Mouse (Mus musculus) inflammation-experienced regulatory T-cells, adult 6 months (primary cell): ENCODE data around the gene Btg2. TPM values are rescaled to one million over a fixed set of nuclear protein-coding genes. Genes with fewer than 3 reads are reported as not detected.

Experiments used
- ATAC-seq: one replicate; pipeline ENCODE4 v1.8.0; 2017
- polyA plus RNA-seq, 3 experiments: library from polyadenylated mRNA; unstranded; fragments of 100-300 nt; shearing (Covaris generic); gene quantifications; one replicate each; pipeline ENCODE4 v1.2.1; 2017

Gene Btg2
- polyA plus RNA-seq, 3 experiments from 2014 or later: 168 to 251 (median 221) TPM

- no peak for ATAC-seq
Measured at GRCm38 (mm10) chr1:134057736-134058135, 21.2 kb downstream of the Btg2 start.

DNA sequence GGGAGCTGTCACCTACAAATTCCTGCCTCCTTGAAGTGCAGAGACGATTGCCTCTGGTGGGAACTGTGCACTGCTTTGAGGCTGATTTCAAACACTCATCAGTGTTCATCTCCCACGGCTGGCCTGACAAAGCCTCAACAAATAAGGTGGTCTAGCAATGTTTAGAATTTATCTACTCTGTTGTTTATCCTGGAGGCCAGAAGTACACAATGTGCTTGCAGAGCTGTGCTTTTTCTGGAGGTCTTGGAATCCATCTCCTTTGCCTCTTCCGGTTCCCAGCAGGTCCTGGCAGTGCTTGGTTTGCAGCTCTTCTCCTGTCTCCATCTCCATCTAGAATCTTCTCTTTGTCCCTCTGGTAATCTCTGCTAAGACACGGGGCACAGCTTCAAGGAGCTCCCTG is 22.6 kb downstream of the Btg2 start:
- no peak for ATAC-seq

GRCm38 (mm10) chr1:134055666-134056245 is 23.2 kb downstream of the Btg2 start:
- no peak for ATAC-seq

GRCm38 (mm10) chr1:134055058-134055457 is 23.9 kb downstream of the Btg2 start:
- no peak for ATAC-seq

- peak; percentile 89 for ATAC-seq
Measured at GRCm38 (mm10) chr1:134053207-134053606, 25.7 kb downstream of the Btg2 start.

DNA sequence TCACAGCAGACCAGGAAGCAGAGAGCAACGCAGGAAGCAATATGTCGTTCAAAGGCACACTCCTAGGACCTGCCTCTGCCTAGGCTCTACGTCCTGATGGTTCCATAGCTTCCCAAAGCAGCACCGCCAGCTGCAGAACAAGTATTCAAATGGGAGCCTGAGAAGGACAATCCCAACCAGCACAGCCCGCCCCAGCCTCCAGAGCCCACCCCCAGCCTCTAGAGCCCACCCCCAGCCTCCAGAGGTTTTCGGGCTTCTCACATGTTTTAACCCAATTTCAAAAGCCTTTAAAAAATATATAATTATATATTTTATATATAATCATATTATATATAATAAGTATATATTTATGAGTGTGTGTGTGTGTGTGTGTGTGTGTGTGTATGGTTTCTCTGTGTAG is 29.4 kb downstream of the Btg2 start:
- no peak for ATAC-seq

DNA sequence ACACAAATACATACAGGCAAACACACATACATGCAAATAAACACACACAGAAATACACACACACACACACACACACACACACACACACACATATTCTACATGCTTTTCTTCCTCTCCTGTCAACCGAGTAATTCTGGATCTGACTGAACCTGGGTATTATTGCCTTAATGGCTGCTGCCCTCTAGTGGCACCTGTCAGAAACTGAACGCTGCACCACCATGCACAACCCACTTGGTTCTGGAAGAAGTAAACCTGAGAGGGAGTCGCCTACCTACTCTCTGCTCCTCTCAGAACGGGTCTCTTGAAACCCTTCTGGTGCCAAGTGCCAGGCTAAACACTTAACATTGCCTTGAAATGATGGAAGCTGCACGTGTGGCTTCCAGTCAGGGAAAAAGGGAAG is 30.2 kb downstream of the Btg2 start:
- peak; percentile 63 for ATAC-seq

- ATAC-seq: no peak
Measured at GRCm38 (mm10) chr1:134047431-134047830, 31.5 kb downstream of the Btg2 start.

DNA sequence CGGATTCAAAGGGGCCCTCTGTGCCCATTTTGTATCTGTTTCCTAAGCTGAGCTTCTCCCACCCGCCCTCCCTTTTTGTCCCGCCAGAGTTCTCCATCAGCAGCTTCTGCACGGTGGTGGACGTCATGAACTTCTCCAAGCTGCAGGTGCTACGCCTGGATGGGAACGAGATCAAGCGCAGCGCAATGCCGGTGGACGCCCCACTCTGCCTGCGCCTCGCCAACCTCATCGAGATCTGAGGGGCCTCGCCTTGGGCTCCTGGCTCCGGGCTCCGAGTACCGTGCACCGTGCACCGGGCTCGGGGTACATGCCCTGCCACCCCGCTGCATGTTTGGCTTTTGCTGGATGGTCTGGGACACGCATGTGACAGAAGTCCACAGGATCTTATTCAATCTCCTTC is 32.5 kb downstream of the Btg2 start:
- ATAC-seq: no peak

- ATAC-seq: no peak
Measured at GRCm38 (mm10) chr1:134045971-134046370, 32.9 kb downstream of the Btg2 start.

DNA sequence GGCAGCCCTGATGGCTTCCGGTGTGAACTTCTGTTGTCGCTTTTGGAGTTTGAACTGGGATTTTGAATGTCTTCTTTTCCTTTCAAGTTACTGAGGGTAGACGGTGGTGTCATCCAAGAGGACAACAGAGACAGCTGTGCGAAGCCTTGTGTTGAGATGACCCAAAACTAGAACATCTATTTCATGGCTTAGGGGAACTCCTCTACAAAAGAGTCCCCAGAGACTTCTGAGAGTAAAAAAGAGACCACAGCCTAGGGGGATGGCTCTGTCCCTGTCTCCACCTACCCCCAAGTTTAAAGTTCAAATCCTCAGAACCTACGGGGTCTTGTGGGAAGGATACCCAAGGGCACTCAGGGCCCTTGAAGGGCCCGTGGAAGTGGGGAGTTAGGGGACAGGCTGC is 34.1 kb downstream of the Btg2 start:
- no peak for ATAC-seq

GRCm38 (mm10) chr1:134042341-134042740 is 36.6 kb downstream of the Btg2 start:
- ATAC-seq: no peak

GRCm38 (mm10) chr1:134041900-134042299 is 37.0 kb downstream of the Btg2 start:
- ATAC-seq: no peak

DNA sequence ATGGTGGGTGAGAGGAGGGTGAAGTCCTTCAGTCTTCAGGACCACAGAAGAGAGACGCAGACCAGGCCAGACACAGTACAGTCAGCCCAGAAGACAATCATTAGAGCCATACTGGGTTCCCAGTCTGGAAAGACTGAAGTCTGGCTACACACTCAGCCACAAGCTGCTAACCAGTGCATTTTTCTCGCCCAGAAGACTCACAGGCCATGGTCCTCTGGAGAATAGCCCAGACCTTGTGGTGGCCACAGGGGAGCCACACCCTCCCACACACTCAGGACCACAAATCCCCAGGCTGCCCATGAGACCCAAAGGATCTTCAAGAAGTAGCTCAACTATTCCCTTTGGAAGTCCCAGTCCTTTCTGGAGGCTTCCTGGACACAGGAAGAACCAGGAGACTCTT is 39.6 kb downstream of the Btg2 start:
- no peak for ATAC-seq

GRCm38 (mm10) chr1:134038336-134038735 is 40.6 kb downstream of the Btg2 start:
- ATAC-seq: no peak

DNA sequence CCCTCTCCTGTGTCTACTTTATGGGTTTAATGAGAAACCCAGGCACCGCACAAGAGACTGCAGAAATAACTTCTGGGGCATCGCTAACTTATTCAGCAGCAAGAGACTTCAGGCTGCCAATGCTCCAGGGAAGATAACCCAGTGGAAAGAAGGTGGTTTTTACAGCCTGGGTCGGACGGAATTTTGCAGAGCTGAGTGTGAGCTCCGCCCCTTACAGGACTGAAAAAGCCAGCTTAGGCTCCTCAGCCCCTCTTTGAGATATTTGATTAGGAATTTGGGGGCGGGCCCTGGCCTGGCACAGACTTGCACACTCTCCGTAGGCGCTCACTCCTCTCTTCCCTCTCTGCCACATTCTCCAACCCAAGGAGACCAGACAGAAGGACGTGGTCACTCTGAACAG is 41.7 kb downstream of the Btg2 start, which contains the start of gene Fmod:
Fmod (plus strand) TSS at position 83 of the 400 bp plus-strand sequence.
- no peak for ATAC-seq

- ATAC-seq: no peak
Measured at GRCm38 (mm10) chr1:134036492-134036891, 42.4 kb downstream of the Btg2 start.

DNA sequence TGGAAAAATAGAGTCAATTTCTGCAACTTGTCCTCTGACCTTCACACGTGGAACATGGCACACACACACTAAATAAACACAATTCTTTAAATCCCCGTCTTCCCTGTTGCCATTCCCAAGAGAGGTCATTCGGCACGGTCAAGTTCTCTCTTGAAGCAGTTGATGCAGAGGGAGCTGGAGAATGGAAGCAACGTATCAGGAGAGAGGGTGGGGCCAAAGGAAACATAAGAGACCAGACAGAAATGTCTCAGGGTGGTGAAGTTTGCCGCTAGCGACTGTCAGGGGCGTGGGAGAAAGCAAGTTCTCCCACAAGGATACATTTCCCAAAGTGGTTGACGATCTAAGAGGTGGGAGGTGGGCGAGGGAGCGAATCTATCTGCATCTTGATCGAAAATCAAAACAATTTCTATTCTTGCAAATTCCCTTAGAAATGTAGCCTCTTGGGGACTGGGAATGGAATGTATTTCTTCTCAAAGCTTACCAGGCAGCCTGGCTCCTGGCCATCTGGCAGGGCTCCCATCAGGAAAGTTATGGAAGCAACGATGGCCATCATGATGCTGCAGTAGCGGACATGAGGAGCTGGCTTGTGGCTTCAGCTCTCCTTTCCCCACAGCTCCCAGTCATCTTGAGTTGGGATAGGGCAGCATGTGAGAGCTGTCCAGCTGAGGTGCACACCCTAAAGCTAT is 50.6 kb downstream of the Btg2 start:
- no peak for ATAC-seq

DNA sequence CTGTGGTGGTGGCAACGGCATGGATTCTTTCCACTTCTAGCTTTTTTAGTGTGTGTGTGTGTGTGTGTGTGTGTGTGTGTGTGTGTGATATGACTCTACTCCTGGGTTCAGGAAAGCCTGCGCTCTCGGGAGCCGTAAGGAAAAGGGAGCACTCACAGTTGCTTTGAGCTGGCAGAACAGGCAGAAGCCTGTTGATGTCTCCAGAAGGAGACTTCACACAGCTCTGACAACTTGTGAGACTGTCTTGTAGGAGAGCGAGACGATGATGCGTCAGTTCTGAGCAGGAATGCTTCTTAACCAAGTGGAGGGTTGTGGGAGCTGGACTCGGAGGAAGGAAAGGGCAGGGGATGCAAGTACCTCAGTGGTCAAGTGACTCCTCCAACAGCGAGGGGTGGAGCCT is 52.2 kb downstream of the Btg2 start:
- ATAC-seq: no peak

GRCm38 (mm10) chr1:134025975-134026374 is 52.9 kb downstream of the Btg2 start:
- no peak for ATAC-seq
